Mouse (Mus musculus) small intestine, adult 2 months (tissue): Measurements from ENCODE around the gene Olig3.

ENCODE experiments used
- CTCF ChIP-seq: fragments of 200-500 bp; IDR thresholded peaks from 2 replicates; pipeline ENCODE4 v1.5.1; 2012; ENCODE audit warnings: low read depth, mild to moderate bottlenecking, control low read depth, inconsistent platforms, low read length, moderate library complexity, mixed read lengths; ENCODE audit not compliant: insufficient replicate concordance, insufficient read length; ENCODE audit errors: extremely low read depth
- POLR2A ChIP-seq: fragments of 200-500 bp; IDR thresholded peaks from 2 replicates; pipeline ENCODE4 v1.6.1; 2012; ENCODE audit warnings: low read depth, mild to moderate bottlenecking, control low read depth, inconsistent platforms, low read length, moderate library complexity

GRCm38 (mm10) chr10:19360446-19361300 is 4.3 kb downstream of the Olig3 start:
- TF ChIP-seq CTCF = no peak
- TF ChIP-seq POLR2A = no peak
